Mouse (Mus musculus): ENCODE results near the gene Armh3.

DNA sequence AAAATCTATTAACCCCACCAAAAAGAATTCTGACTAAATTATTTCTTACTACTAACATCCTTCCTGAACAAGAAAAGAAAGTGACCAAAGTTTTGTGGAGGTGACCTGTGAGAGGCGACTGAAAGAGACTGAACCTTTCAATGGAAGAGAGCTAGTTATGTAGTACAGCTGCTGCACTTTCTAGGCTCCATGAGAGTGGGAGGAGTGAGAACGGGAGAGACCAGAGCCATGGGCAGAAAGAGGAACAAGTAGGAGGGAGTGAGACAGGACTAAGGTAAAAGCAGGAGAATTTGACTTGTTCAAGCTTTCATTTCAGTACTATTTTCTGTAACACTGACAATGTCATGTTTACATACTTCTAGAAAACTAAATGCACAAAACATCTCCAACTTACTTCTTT, 222.8 kb downstream of the Armh3 start:
- TF ChIP-seq CTCF (IDR thresholded peaks at IDR 0.05; ENCODE audit: low read depth, low read length) (no peak), EP300 (IDR thresholded peaks at IDR 0.05; ENCODE audit: insufficient read depth, low read depth, low read length) (no peak), POLR2A (IDR thresholded peaks at IDR 0.05; ENCODE audit: insufficient read depth, low read length) (no peak)

Data from ES-Bruce4 (cell line).